Mouse (Mus musculus): Measurements from ENCODE around the gene Cry1. TPM values are rescaled to one million over a fixed set of nuclear protein-coding genes. Genes with fewer than 3 reads are reported as not detected.

Cry1 gene
- total RNA-seq (2021) = 10 to 100 TPM; 13.3 to 15.1 TPM
- long read RNA-seq, transcript Cry1-201 (13 exons, 3,026 nt) = major isoform, 14 of 19 reads
- long read RNA-seq, partial matches to known transcripts = 2 of 19 reads
- long read RNA-seq, other reads (novel, unspliced or antisense) = 3 of 19 reads

GRCm38 (mm10) chr10:85184964-85185608, at the start of gene Cry1:
TSS of gene Cry1 (minus strand) at chr10:85185064.
- peak; percentile 98 to 99 for DNase-seq (ENCODE audit: low spot score in 2 of 2)

- DNase-seq (ENCODE audit: low spot score in 2 of 2) = peak in 1 of 2 experiments; percentile 4
Measured at GRCm38 (mm10) chr10:85221771-85222050, 36.8 kb upstream of the Cry1 start.

- peak; percentile 90 to 92 for DNase-seq (ENCODE audit: low spot score in 2 of 2)
Measured at GRCm38 (mm10) chr10:85220918-85221770, 36.3 kb upstream of the Cry1 start.

GRCm38 (mm10) chr10:85214847-85215246, 30.0 kb upstream of the Cry1 start:
- peak; percentile 6 to 25 for DNase-seq (ENCODE audit: low spot score in 2 of 2)

- DNase-seq (ENCODE audit: low spot score in 2 of 2) = no peak
Measured at GRCm38 (mm10) chr10:85211673-85212072, 26.8 kb upstream of the Cry1 start.

GRCm38 (mm10) chr10:85210125-85210524, 25.3 kb upstream of the Cry1 start:
- DNase-seq (ENCODE audit: low spot score in 2 of 2) = no peak

- DNase-seq (ENCODE audit: low spot score in 2 of 2) = no peak
Measured at GRCm38 (mm10) chr10:85209119-85209605, 24.3 kb upstream of the Cry1 start.

GRCm38 (mm10) chr10:85205316-85205715, 20.5 kb upstream of the Cry1 start:
- no peak for DNase-seq (ENCODE audit: low spot score in 2 of 2)

- DNase-seq (ENCODE audit: low spot score in 2 of 2) = no peak
Measured at GRCm38 (mm10) chr10:85204255-85204855, 19.5 kb upstream of the Cry1 start.

- DNase-seq (ENCODE audit: low spot score in 2 of 2) = no peak
Measured at GRCm38 (mm10) chr10:85194528-85194927, 9.7 kb upstream of the Cry1 start.

GRCm38 (mm10) chr10:85193321-85193720, 8.5 kb upstream of the Cry1 start:
- DNase-seq (ENCODE audit: low spot score in 2 of 2) = no peak

GRCm38 (mm10) chr10:85190652-85191051, 5.8 kb upstream of the Cry1 start:
- DNase-seq (ENCODE audit: low spot score in 2 of 2) = no peak

GRCm38 (mm10) chr10:85189966-85190365, 5.1 kb upstream of the Cry1 start:
- DNase-seq (ENCODE audit: low spot score in 2 of 2) = no peak

GRCm38 (mm10) chr10:85186499-85186794, 1.6 kb upstream of the Cry1 start:
- DNase-seq (ENCODE audit: low spot score in 2 of 2) = no peak

GRCm38 (mm10) chr10:85185639-85186498, 1.0 kb upstream of the Cry1 start:
- peak; percentile 16 to 20 for DNase-seq (ENCODE audit: low spot score in 2 of 2)

GRCm38 (mm10) chr10:85184201-85184963, 482 bp downstream of the Cry1 start:
- peak in 1 of 2 experiments; percentile 43 for DNase-seq (ENCODE audit: low spot score in 2 of 2)

- DNase-seq (ENCODE audit: low spot score in 2 of 2) = peak; percentile 19 to 40
Measured at GRCm38 (mm10) chr10:85183619-85184018, 1.2 kb downstream of the Cry1 start.

GRCm38 (mm10) chr10:85182766-85183165, 2.1 kb downstream of the Cry1 start:
- no peak for DNase-seq (ENCODE audit: low spot score in 2 of 2)

- DNase-seq (ENCODE audit: low spot score in 2 of 2) = no peak
Measured at GRCm38 (mm10) chr10:85176640-85177039, 8.2 kb downstream of the Cry1 start.

- no peak for DNase-seq (ENCODE audit: low spot score in 2 of 2)
Measured at GRCm38 (mm10) chr10:85165306-85165705, 19.6 kb downstream of the Cry1 start.
